Mouse (Mus musculus) stomach, postnatal 0 days (tissue): ENCODE data around the gene Crot.

Source experiments
- CTCF ChIP-seq: IDR thresholded peaks from 2 replicates; pipeline ENCODE4 v1.5.1; 2016; ENCODE audit warnings: antibody characterized with exemption, low read depth, mild to moderate bottlenecking, moderate library complexity
- EP300 ChIP-seq: optimal IDR thresholded peaks from 2 replicates; pipeline ENCODE3; 2016; ENCODE audit warnings: antibody characterized with exemption

GRCm38 (mm10) chr5:8999108-8999507 is 2.0 kb upstream of the Crot start:
- no peak for TF ChIP-seq CTCF
- no peak for TF ChIP-seq EP300
